Mouse (Mus musculus) left cerebral cortex, postnatal 14 days (tissue): ENCODE data around the gene Med15. TPM values are rescaled to one million over a fixed set of nuclear protein-coding genes. Genes with fewer than 3 reads are reported as not detected.
A peak's percentile ranks its signal among the peaks of the same experiment; 100 is the strongest.

ENCODE experiments used
- DNase-seq, 2 experiments: peaks; one replicate each; pipeline ENCODE4 v3.0.0; 2021 to 2022; ENCODE audit warnings: low spot score in 2 of 2, mixed read lengths in 1 of 2
- intact Hi-C: fragments of 180-260 bp; cut with DNase I; formaldehyde crosslinking; loops from one replicate; pipeline ENCODE4 v1.15.1; 2025
- long read RNA-seq, 2 experiments: library from polyadenylated mRNA; stranded (forward); transcript quantifications; one replicate each; pipeline ENCODE4 v2.0.0; 2021
- total RNA-seq, 2 experiments: library from RNA; stranded (reverse); gene quantifications; 2 replicates each; pipeline ENCODE4 v1.2.3; 2021

Gene Med15
- 10 to 100 TPM; 68.9 to 70.1 TPM for total RNA-seq
- long read RNA-seq, experiment 1, transcript Med15-202 (17 exons, 3,230 nt): major isoform, 6 of 41 reads
- long read RNA-seq, experiment 1, partial matches to known transcripts: 14 of 41 reads
- long read RNA-seq, experiment 1, other reads (novel, unspliced or antisense): 18 of 41 reads
- long read RNA-seq, experiment 2, transcript Med15-201 (18 exons, 3,410 nt): major isoform, 6 of 33 reads
- long read RNA-seq, experiment 2, partial matches to known transcripts: 5 of 33 reads
- long read RNA-seq, experiment 2, other reads (novel, unspliced or antisense): 18 of 33 reads

DNA sequence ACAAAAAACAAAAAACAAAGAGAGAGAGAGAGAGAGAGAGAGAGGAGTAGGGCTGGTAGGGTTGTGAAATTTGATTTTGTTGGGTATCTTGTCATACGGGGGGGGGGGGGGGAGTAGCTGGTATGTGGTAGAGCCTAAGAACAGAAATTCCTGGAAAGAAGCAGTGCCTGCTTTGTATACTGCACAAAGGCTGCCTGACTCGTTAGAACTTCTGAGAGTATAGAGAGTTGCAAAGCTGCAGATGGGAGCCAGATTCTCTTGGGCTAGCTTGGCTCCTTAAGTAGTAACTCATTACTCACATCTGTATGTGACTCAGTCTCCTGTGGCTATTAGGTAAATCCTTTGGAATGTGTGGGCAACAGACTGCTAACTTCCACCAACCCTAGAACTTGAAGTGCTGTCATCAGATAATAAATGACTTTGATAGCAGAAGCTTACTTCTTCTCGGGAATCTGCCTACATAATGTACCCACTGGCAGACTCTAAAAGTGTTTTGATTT is at the start of gene Med15:
Med15 (minus strand) TSS at position 51 of the 500 bp plus-strand sequence.
- no peak for DNase-seq
- intact Hi-C loops: no loop called here

DNA sequence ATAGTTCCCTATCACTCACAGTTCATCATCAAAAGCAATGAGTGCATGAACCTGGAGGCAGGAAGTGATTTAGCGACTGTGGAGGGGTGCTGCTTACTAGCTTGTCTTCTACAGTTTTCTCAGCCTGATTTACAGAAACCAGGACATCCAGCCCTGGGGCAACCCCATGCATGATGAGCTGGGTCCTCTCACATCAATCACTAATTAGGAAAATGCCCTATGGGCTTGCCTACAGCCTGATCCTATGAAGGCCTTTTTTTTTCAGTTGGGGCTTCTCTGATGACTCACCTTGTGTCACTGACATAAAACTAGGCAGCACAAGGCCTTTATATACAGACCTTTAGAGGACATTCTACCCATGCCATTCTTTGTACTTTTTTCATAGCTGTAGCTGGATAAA is 47.0 kb upstream of the Med15 start:
- intact Hi-C loops: no loop called here
- no peak for DNase-seq

DNA sequence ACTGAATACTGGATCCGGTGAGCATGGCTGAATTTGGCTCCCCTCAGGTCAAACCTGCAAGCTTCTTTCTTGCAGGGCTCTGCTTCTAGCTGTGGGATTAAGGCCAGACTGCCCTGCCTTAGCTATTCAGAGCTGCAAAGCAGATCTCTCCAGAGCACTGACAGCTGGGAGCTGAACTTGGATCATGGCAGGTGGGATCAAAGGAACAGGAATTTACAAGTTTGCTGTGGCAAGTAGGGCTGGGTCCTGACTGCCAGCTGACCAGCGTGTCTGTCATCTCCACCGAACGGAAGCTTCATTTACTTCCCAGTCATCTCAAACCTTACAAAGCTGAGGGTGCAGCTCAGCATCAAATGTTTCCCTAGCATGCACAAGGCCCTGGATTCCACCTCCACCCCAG is 45.5 kb upstream of the Med15 start:
- intact Hi-C loops: no loop called here

DNA sequence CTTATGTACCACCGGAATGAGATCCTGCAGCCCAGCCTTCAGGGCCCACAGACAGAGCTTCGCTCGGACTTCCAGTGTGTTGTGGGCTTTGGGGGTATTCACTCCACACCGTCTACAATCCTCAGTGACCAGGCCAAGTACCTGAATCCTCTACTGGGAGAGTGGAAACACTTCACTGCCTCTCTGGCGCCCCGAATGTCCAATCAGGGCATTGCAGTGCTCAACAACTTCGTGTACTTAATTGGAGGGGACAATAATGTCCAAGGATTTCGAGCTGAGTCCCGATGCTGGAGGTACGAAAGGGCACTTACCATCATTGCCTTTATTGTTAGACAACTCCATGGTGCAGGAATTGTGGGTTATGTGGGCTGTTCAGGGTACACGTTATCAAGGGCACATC is 44.1 kb upstream of the Med15 start:
- intact Hi-C loops: no loop called here
- DNase-seq: no peak

More for the DNA sequence above, 45.5 kb upstream of the Med15 start:
- DNase-seq: no peak

DNA sequence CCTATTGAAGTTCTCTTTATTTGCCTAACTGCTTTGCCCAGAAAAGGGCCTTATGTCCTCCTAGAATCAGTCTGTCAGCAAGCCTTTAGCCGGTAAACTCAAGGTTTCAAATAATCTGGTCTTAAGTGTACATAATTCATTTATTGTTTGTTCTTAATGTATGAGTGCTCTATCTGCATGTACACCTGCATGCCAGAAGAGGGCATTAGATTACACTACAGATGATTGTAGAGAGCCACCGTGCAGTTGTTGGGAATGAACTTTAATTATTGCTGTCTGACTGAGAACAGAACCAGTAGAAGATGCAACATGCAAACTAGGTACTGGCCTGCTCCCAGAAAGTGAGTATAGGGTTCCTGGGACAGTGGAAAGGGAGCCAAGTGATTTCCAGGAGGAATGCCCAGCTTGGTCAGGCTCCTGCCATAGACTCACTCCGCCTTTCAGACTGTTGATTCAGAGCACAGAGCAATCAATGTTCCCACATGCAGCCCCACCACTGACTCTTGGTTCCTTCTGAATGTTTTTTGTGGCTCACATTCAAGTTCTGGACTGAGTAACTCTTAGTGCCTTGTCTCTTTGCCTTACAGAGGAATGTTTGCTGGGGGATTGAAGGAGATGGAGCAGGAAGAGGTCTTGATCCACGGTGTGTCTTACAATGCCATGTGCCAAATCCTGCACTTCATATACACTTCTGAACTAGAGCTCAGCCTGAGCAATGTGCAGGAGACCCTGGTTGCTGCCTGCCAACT is 38.6 kb upstream of the Med15 start:
- no peak for DNase-seq

DNA sequence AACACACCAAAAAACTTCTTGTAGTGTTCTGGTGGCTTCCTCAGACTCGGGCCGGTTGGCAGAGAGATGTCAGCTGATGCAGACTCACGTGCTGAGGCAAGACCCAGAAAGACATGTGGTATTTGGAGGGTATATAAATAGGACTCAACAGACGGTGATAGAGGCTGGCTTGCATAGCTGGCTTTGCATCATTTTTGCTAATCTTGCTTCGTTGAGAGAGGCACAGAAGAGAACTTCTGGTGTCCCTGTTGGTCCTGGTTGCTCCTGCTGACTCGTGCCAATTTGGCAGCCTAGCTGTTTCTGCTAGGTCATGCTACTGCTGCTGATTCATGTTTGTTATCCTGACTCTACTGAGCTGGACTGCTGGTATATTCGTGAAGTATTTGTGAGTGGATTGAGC is 36.1 kb upstream of the Med15 start:
- DNase-seq: peak; percentile 15 to 50

More for the DNA sequence above, 38.6 kb upstream of the Med15 start:
- intact Hi-C loops: no loop called here

DNA sequence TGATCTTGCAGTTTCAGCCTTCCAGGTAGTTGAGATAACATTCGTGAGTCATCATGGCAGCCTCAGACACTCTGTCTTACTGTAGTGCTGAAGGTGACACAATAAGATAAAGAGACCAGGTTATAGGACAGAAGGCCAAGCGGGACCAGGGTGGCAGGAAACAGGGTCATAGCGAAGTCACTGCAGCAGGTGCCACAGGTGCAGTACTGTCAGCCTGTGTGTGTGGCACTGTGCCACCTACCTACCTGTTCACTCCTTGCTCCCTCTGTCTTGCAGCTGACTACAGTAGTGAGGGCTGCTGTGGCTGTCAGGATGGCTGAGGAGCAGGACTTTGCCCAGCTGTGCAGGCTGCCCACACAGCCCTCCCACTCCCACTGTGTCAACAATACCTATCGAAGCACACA is 31.4 kb upstream of the Med15 start:
- no peak for DNase-seq
- intact Hi-C loops: loop anchor here (5.0 kb wide), 1 partner anchor 48 kb away; no protein-coding TSS in a partner anchor

More for the DNA sequence above, 36.1 kb upstream of the Med15 start:
- intact Hi-C loops: no loop called here

DNA sequence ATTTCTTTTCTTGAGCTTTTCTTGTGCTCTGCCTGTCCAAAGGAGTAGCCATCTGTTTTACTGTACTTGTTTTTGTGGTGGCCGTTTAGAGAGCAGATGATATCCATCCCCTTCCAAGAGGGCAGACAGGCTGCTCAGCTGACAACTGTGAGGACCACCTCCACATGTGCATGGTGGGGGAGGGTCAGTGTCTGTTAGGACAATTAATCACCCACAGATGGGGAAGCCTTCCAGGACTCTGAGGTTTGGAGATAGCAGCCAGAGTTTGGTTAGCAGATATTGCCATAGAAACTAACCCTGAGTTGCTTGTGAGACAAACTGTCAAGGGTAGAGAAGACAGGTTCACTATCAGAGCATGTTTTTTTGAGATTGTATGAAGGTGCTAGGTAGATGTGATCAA is 28.4 kb upstream of the Med15 start:
- intact Hi-C loops: loop anchor here (5.0 kb wide), 1 partner anchor 51 kb away; no protein-coding TSS in a partner anchor
- no peak for DNase-seq

DNA sequence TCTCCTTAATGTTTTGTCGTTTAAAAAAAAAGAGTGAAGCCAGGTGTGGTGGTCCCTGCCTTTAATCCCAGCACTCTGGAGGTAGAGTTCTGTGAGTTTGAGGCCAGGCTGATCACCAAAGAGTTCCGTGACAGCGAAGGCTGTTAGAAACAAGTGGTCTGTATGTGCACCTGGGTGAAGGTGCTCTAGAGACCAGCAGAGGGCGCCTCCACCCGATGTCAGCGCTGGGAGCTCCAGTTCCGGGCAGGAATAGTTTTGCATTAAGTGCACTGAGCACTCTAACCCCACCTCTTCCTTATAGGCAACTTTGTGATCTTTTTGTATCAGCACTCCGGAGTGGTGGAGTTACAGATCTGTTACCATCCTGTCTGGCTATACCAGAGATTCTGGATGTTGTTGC is 28.0 kb upstream of the Med15 start:
- peak; percentile 26 to 37 for DNase-seq
- intact Hi-C loops: loop anchor here (5.0 kb wide), 1 partner anchor 52 kb away; no protein-coding TSS in a partner anchor

DNA sequence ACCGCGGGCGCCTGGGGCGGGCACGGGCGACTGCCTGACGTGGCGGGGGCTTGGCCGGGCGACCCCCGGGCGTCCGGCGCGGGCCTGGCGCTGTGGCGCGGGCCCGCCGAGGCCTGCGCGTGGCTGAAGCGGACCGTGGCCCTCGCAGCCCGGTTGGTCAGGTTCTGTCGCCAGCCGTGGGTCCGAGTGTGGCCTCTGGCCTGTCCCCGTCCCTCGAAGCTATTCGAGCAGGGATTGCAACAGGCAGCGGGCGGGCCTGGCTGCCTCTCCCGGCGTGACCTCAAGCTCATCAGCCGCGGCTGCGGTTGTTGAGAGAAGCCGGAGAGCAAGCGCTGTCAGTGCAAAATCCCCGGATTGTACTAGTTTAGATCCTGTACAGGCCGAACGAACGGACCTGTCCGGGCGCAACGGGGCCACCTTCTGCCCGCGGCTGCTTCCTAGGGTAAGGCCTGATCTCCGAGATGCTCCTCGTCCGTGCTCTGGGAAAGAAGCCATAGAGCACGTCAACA is 27.2 kb upstream of the Med15 start:
- peak; percentile 34 to 38 for DNase-seq
- intact Hi-C loops: loop anchor here (5.0 kb wide), 1 partner anchor 52 kb away; no protein-coding TSS in a partner anchor

DNA sequence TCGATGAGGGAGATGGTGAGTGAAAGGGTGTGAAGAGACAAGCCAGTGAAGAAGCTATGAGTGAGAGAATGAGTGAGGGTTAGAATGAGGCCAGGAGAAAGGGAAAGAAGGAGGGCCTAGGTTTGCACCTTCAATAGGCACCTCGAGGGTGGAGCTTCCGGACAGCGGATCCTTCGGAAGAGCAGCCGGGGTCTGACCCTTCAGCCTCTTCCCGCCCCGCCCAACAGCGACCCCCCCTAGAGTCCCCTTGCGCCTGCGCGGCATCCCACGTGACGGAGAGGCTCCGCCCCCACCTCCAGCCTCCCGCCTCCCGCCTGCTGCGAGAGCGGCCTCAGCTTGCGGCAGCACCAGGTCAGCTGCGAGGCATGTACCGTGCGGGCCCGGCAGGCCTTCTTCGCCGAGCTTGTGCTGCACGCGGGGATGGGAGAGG is 26.7 kb upstream of the Med15 start, which contains the start of gene Klhl22:
Klhl22 (plus strand) TSS at position 275 of the 430 bp plus-strand sequence.
- intact Hi-C loops: no loop called here
- peak; percentile 83 to 89 for DNase-seq

DNA sequence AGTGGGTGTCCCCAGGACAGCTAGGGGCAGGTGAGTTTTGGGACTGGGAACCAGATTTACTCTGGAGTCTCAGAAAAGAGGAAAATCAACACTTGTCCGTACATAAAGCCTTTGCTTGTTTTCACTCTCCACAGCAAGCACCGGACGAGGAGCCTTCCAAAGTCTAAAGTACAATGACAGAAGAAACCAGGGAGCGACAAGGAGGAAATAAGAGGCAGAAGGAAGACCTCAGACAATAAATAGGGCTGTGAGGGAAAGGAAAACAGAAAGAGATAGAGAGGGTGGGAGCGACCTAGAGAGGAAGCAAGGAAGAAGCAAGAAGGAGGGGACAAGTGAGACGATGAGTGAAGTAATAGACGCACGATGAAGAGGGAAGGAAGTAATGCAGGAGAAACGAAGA is 26.2 kb upstream of the Med15 start:
- DNase-seq: no peak
- intact Hi-C loops: no loop called here

DNA sequence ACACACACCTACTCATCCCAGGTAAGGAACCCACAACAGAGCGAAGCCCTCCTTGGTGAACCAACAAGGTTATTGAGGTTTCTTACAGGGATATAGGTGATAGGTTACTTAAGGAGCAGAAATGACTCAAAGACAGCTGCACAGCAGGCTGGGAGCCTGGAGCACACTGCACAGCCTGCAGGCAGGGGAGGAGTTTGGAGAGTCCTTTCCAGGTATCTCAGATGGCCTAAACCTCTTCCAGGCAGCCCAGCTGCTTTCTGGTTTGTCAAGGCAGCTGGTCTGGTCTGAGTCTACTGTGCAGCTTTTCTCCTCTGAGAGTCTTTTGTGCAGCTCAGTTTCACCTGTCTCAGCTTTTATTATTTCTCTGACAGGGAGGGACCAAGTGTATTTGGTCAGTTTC is 25.1 kb upstream of the Med15 start:
- intact Hi-C loops: no loop called here
- no peak for DNase-seq

DNA sequence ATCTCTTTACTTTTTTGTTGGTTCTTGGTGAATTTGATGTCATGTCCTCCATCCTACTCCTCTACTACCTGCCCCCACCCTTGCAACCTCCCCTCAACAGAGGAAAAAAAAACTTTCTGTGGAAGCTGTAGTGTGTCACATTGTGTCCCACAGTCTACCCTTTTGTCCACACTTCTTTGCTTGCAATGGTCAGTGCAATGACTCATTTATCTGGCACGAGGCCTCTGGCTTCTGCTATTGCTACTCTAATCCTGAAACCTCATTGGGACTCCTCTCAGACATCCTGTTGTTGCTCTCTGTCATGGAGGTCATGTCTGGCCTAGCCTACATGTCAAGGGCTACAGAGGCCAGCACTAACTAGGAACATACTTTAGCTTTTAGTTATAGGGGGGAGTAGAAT is 21.0 kb upstream of the Med15 start:
- no peak for DNase-seq
- intact Hi-C loops: no loop called here

DNA sequence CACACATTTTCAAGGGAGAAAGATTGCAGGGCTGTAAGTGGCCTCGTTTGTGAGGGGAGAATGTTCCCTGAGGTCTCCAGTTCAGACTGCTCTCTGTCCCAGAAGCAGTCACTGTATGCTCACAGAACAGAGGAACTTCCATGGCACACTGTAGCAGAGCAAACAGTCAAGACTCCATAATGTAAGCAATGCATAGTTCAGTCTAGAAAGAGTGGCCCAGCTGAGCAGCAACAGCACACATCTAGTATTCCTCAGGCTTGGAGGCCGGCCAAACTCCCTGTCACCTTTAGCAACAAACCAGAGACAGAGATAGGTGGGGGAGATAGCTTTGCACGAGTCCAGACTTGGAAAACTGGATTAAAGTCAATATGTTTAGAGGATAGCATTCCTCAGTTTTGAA is 20.3 kb upstream of the Med15 start:
- DNase-seq: no peak
- intact Hi-C loops: no loop called here

DNA sequence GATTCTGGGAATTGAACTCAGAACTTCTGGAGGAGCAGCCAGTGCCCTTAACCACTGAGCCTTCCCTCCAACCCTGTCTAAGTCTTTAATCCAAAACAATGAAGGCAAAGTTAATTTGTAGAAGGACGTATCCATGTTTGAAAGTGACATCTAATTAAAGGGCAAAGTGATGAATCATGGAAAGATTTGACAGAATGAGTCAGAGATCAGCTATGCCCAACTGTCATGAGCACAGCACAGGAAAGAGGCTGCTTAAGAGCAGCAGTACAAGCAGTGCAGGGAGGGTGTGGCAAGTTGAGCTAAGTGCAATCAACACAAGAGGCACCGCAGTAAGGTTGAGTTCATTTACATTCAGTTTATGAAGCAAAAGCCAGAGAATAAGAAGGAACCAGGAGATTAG is 12.4 kb upstream of the Med15 start:
- intact Hi-C loops: no loop called here
- no peak for DNase-seq

DNA sequence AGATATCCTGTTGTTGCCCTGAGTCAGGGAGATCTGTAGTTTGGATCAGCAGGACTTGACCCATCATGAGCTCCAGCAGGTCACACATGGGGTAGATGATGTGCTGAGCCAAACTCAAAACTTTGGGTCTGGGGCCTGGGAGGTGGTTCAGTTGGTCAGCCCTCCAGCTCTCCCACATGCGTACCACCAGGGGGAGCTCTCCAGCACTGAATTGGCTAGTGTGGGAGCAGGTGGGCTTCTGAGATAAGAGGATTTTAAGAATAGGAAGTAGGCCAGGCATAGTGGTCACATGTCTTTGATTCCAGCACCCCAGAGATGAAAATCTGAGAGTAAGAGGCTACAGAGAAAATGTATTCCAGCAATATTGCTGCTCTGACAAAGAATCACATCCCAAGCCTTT is 11.8 kb upstream of the Med15 start:
- DNase-seq: no peak
- intact Hi-C loops: loop anchor here (5.0 kb wide), 1 partner anchor 68 kb away; no protein-coding TSS in a partner anchor

DNA sequence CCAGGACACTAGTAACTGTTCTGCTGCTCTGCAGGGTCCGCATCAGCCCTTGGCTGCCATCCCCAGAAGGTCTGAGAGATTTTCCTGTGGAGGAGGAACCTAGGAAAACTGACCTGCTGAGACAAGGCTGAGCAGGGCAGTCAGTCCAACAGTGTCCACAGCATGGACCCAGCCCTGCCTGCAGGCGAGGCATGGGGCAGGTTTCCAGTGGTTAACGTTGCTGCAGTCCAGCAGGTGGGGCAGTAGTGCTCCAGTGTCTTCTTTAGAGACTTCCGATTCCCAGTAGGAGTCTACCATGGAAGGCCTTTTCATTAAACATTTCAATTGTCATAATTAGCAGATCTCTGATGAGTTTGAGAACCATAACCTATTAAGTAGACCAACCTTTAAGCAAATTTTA is 10.6 kb upstream of the Med15 start:
- DNase-seq: no peak
- intact Hi-C loops: loop anchor here (5.0 kb wide), 1 partner anchor 69 kb away; no protein-coding TSS in a partner anchor

DNA sequence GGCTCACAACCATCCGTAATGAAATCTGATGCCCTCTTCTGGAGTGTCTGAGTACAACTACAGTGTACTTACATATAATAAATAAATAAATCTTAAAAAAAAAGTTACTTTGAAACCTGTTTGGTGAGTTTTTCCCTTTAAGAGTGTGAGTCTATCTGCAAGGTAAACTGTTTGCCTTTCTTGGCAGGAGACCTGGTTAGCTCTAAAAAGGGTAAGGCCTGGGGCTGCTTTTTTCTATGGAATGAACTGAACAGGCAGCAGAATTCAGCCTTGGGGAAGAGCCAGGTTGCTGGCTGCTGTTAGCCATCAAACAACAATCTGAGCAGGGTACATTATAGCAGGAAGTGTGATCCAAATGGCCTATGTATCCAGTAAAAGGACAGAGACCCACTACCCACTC is 10.1 kb upstream of the Med15 start:
- intact Hi-C loops: loop anchor here (5.0 kb wide), 1 partner anchor 69 kb away; no protein-coding TSS in a partner anchor

DNA sequence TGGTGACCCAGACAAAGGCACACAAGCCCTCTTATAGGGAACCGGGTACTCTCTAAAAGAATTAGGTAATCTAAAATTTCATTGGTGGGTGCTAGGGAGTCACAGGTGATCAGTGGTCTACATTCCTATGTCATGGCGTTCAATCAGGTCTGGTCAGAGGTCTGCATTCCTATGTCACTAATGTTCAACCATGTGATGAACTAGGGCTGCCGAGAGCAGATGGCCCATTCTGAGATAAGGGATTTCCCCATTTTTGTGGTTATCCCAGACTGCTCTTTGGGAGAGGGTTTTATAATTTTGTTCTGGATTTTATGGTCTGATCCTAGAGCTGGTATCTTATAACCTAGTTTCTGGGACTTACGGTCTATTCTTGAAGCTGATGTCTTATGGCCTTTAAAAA is 7.4 kb upstream of the Med15 start:
- intact Hi-C loops: loop anchor here (5.0 kb wide), 1 partner anchor 72 kb away; no protein-coding TSS in a partner anchor
- no peak for DNase-seq

More for the DNA sequence above, 10.1 kb upstream of the Med15 start:
- no peak for DNase-seq
